Mouse (Mus musculus): ENCODE measurements around the gene Gabrg3. TPM values are rescaled to one million over a fixed set of nuclear protein-coding genes. Genes with fewer than 3 reads are reported as not detected.
"Not testable (repeated sequence)": the region's sequence is repeated elsewhere in the genome, so short reads cannot be mapped to it uniquely, and the experiment has no call there.

Gene Gabrg3
- polyA plus RNA-seq, 1 experiment from 2014 or later: 0.23 TPM

- 42% methylated on average over 2 of the region's 2 CpGs for WGBS
Observed at GRCm38 (mm10) chr7:57175891-57176545, 211.0 kb downstream of the Gabrg3 start.

GRCm38 (mm10) chr7:57166931-57167330 lies 220.1 kb downstream of the Gabrg3 start:
- ATAC-seq (replicated peaks; ENCODE audit: low FRiP score) (no peak), DNase-seq (ENCODE audit: low spot score) (no peak)
- Histone ChIP-seq H3K9me3 (ENCODE audit: control insufficient read depth, low read length) (no peaks in the 10 kb centered on the region), H3K4me2 (ENCODE audit: low read depth, low read length, severe bottlenecking) (no peak overlapping the region), H3K9ac (ENCODE audit: low read length) (no peak overlapping the region), H3K36me3 (ENCODE audit: control insufficient read depth, insufficient read depth, low read length) (no peaks in the 10 kb centered on the region), H3K4me3 (ENCODE audit: low read depth, low read length) (no peak overlapping the region), H3K27me3 (ENCODE audit: control insufficient read depth, insufficient read depth, low read length) (no peaks in the 10 kb centered on the region), H3K27ac (ENCODE audit: low read depth, low read length) (no peak overlapping the region), H3K4me1 (replicated peaks; ENCODE audit: control insufficient read depth, insufficient read depth, low read length) (no peaks in the 10 kb centered on the region)
- 55% methylated on average over 3 of the region's 3 CpGs for WGBS

More at GRCm38 (mm10) chr7:57175891-57176545, 211.0 kb downstream of the Gabrg3 start:
- H3K9ac ChIP-seq (ENCODE audit: low read length); H3K9me3 ChIP-seq (ENCODE audit: control insufficient read depth, low read length); H3K4me3 ChIP-seq (ENCODE audit: low read depth, low read length); ATAC-seq (replicated peaks; ENCODE audit: low FRiP score); DNase-seq (ENCODE audit: low spot score); H3K36me3 ChIP-seq (ENCODE audit: control insufficient read depth, insufficient read depth, low read length); H3K4me2 ChIP-seq (ENCODE audit: low read depth, low read length, severe bottlenecking); H3K27me3 ChIP-seq (ENCODE audit: control insufficient read depth, insufficient read depth, low read length); H3K27ac ChIP-seq (ENCODE audit: low read depth, low read length); H3K4me1 ChIP-seq (replicated peaks; ENCODE audit: control insufficient read depth, insufficient read depth, low read length): not testable (repeated sequence)

GRCm38 (mm10) chr7:57158211-57158610 lies 228.8 kb downstream of the Gabrg3 start:
- H3K4me3 ChIP-seq (ENCODE audit: low read depth, low read length): no peak overlapping the region
- 87% methylated on average over 3 of the region's 3 CpGs for WGBS
- no peaks in the 10 kb centered on the region for H3K27me3 ChIP-seq (ENCODE audit: control insufficient read depth, insufficient read depth, low read length)
- H3K4me2 ChIP-seq (ENCODE audit: low read depth, low read length, severe bottlenecking): no peak overlapping the region
- ATAC-seq (replicated peaks; ENCODE audit: low FRiP score): no peak
- no peaks in the 10 kb centered on the region for H3K4me1 ChIP-seq (replicated peaks; ENCODE audit: control insufficient read depth, insufficient read depth, low read length)
- no peak for DNase-seq (ENCODE audit: low spot score)
- H3K9me3 ChIP-seq (ENCODE audit: control insufficient read depth, low read length): no peaks in the 10 kb centered on the region
- H3K27ac ChIP-seq (ENCODE audit: low read depth, low read length): no peak overlapping the region
- no peak overlapping the region for H3K9ac ChIP-seq (ENCODE audit: low read length)
- no peaks in the 10 kb centered on the region for H3K36me3 ChIP-seq (ENCODE audit: control insufficient read depth, insufficient read depth, low read length)

- Histone ChIP-seq H3K4me1 (replicated peaks; ENCODE audit: control insufficient read depth, insufficient read depth, low read length) (no peaks in the 10 kb centered on the region), H3K36me3 (ENCODE audit: control insufficient read depth, insufficient read depth, low read length) (no peaks in the 10 kb centered on the region), H3K4me3 (ENCODE audit: low read depth, low read length) (no peak overlapping the region), H3K4me2 (ENCODE audit: low read depth, low read length, severe bottlenecking) (no peak overlapping the region), H3K27me3 (ENCODE audit: control insufficient read depth, insufficient read depth, low read length) (no peaks in the 10 kb centered on the region), H3K9ac (ENCODE audit: low read length) (no peak overlapping the region), H3K27ac (ENCODE audit: low read depth, low read length) (no peak overlapping the region), H3K9me3 (ENCODE audit: control insufficient read depth, low read length) (no peaks in the 10 kb centered on the region)
- DNase-seq (ENCODE audit: low spot score): no peak
- WGBS: 25% methylated on average over 5 of the region's 5 CpGs
- peak; percentile 67; the same call in 1 of the 2 replicates for ATAC-seq (replicated peaks; ENCODE audit: low FRiP score)
Observed at GRCm38 (mm10) chr7:57153743-57154142, 233.2 kb downstream of the Gabrg3 start.

- H3K9ac ChIP-seq (ENCODE audit: low read length): no peak overlapping the region
- no peak overlapping the region for H3K4me2 ChIP-seq (ENCODE audit: low read depth, low read length, severe bottlenecking)
- no peaks in the 10 kb centered on the region for H3K9me3 ChIP-seq (ENCODE audit: control insufficient read depth, low read length)
- WGBS: 81% methylated on average over 5 of the region's 5 CpGs
- no peaks in the 10 kb centered on the region for H3K36me3 ChIP-seq (ENCODE audit: control insufficient read depth, insufficient read depth, low read length)
- H3K27me3 ChIP-seq (ENCODE audit: control insufficient read depth, insufficient read depth, low read length): no peaks in the 10 kb centered on the region
- H3K27ac ChIP-seq (ENCODE audit: low read depth, low read length): no peak overlapping the region
- H3K4me1 ChIP-seq (replicated peaks; ENCODE audit: control insufficient read depth, insufficient read depth, low read length): no peaks in the 10 kb centered on the region
- DNase-seq (ENCODE audit: low spot score) (no peak), ATAC-seq (replicated peaks; ENCODE audit: low FRiP score) (no peak)
- no peak overlapping the region for H3K4me3 ChIP-seq (ENCODE audit: low read depth, low read length)
Observed at GRCm38 (mm10) chr7:57150768-57151167, 236.2 kb downstream of the Gabrg3 start.

DNA sequence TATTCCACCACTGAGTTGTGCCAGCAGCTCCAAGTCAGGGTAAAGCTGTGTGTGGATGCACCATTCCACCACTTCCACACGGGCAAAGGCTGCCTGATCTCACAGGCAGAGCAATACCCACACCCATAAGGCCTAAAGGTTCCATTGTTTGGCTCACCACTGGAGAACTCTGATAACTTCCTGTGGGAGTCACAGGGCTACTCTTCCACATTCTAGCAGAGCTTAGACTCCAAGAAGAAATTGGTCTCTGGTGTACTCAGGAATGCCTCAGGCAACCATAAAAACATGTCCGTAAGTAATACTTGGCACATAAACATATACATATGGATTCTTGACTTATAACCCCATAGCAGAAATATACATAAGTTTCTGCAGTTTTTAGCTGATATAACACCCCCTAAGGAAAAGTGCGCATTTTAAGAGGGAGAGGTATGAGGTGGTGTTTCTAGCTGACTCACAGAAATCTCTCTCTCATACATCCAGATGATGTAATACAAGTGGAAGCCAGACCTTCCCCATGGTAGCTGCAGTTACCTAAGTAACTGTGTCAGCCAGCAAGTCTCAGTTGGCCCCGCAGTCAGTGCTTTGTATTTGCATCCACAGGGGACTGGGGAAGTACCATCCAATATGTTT lies 248.8 kb downstream of the Gabrg3 start:
- no peak for ATAC-seq (replicated peaks; ENCODE audit: low FRiP score)
- Histone ChIP-seq H3K36me3 (ENCODE audit: control insufficient read depth, insufficient read depth, low read length) (no peaks in the 10 kb centered on the region), H3K4me3 (ENCODE audit: low read depth, low read length) (no peak overlapping the region), H3K4me2 (ENCODE audit: low read depth, low read length, severe bottlenecking) (no peak overlapping the region), H3K27ac (ENCODE audit: low read depth, low read length) (no peak overlapping the region), H3K4me1 (replicated peaks; ENCODE audit: control insufficient read depth, insufficient read depth, low read length) (no peaks in the 10 kb centered on the region), H3K9ac (ENCODE audit: low read length) (no peak overlapping the region), H3K27me3 (ENCODE audit: control insufficient read depth, insufficient read depth, low read length) (no peaks in the 10 kb centered on the region), H3K9me3 (ENCODE audit: control insufficient read depth, low read length) (no peaks in the 10 kb centered on the region)
- 85% methylated on average over 4 of the region's 4 CpGs for WGBS
- DNase-seq (ENCODE audit: low spot score): no peak

GRCm38 (mm10) chr7:57133009-57133408 lies 254.0 kb downstream of the Gabrg3 start:
- Histone ChIP-seq H3K36me3 (ENCODE audit: control insufficient read depth, insufficient read depth, low read length) (no peaks in the 10 kb centered on the region), H3K4me1 (replicated peaks; ENCODE audit: control insufficient read depth, insufficient read depth, low read length) (no peaks in the 10 kb centered on the region), H3K4me2 (ENCODE audit: low read depth, low read length, severe bottlenecking) (no peak overlapping the region), H3K9me3 (ENCODE audit: control insufficient read depth, low read length) (no peaks in the 10 kb centered on the region), H3K4me3 (ENCODE audit: low read depth, low read length) (no peak overlapping the region), H3K27ac (ENCODE audit: low read depth, low read length) (no peak overlapping the region), H3K9ac (ENCODE audit: low read length) (no peak overlapping the region), H3K27me3 (ENCODE audit: control insufficient read depth, insufficient read depth, low read length) (no peaks in the 10 kb centered on the region)
- ATAC-seq (replicated peaks; ENCODE audit: low FRiP score): no peak
- 89% methylated on average over 4 of the region's 4 CpGs for WGBS
- DNase-seq (ENCODE audit: low spot score): no peak

DNA sequence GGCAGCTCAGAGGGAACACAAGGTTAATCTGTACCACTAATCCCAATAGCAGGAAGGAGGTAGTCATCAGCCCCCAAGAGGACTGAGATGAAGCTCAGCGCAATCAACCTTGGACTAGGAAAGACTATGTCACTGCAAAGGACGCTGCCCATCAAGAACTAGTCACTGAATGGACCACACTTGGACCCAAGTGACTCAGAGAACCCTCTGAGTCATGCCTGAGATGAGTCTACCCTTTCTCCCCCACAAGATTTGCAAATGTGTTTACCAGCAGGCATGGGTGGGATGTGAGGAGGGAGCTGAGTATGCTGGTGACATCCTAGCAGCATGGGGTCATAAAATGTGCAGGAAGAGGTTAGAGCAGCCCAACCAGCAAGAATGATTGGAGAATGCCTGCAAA lies 254.5 kb downstream of the Gabrg3 start:
- no peaks in the 10 kb centered on the region for H3K36me3 ChIP-seq (ENCODE audit: control insufficient read depth, insufficient read depth, low read length)
- DNase-seq (ENCODE audit: low spot score): no peak
- H3K9ac ChIP-seq (ENCODE audit: low read length): no peak overlapping the region
- H3K4me2 ChIP-seq (ENCODE audit: low read depth, low read length, severe bottlenecking): no peak overlapping the region
- no peaks in the 10 kb centered on the region for H3K27me3 ChIP-seq (ENCODE audit: control insufficient read depth, insufficient read depth, low read length)
- ATAC-seq (replicated peaks; ENCODE audit: low FRiP score): no peak
- no peak overlapping the region for H3K4me3 ChIP-seq (ENCODE audit: low read depth, low read length)
- 88% methylated on average over 2 of the region's 2 CpGs for WGBS
- no peaks in the 10 kb centered on the region for H3K4me1 ChIP-seq (replicated peaks; ENCODE audit: control insufficient read depth, insufficient read depth, low read length)
- no peak overlapping the region for H3K27ac ChIP-seq (ENCODE audit: low read depth, low read length)
- H3K9me3 ChIP-seq (ENCODE audit: control insufficient read depth, low read length): no peaks in the 10 kb centered on the region

GRCm38 (mm10) chr7:57100065-57100464 lies 286.9 kb downstream of the Gabrg3 start:
- ATAC-seq (replicated peaks; ENCODE audit: low FRiP score): no peak
- Histone ChIP-seq H3K27ac (ENCODE audit: low read depth, low read length) (no peak overlapping the region), H3K4me1 (replicated peaks; ENCODE audit: control insufficient read depth, insufficient read depth, low read length) (no peaks in the 10 kb centered on the region), H3K9ac (ENCODE audit: low read length) (no peak overlapping the region), H3K4me3 (ENCODE audit: low read depth, low read length) (no peak overlapping the region), H3K9me3 (ENCODE audit: control insufficient read depth, low read length) (no peaks in the 10 kb centered on the region), H3K36me3 (ENCODE audit: control insufficient read depth, insufficient read depth, low read length) (no peaks in the 10 kb centered on the region), H3K27me3 (ENCODE audit: control insufficient read depth, insufficient read depth, low read length) (no peaks in the 10 kb centered on the region), H3K4me2 (ENCODE audit: low read depth, low read length, severe bottlenecking) (no peak overlapping the region)
- DNase-seq (ENCODE audit: low spot score): no peak
- WGBS: 88% methylated on average over 3 of the region's 3 CpGs

Measured in forebrain, embryonic 11.5 days (tissue).